Mouse (Mus musculus) small intestine, adult 2 months (tissue): Measurements from ENCODE around the gene Ubox5.

Experiments
- CTCF ChIP-seq: fragments of 200-500 bp; IDR thresholded peaks from 2 replicates; pipeline ENCODE4 v1.5.1; 2012; ENCODE audit warnings: low read depth, mild to moderate bottlenecking, control low read depth, inconsistent platforms, low read length, moderate library complexity, mixed read lengths; ENCODE audit not compliant: insufficient replicate concordance, insufficient read length; ENCODE audit errors: extremely low read depth
- POLR2A ChIP-seq: fragments of 200-500 bp; IDR thresholded peaks from 2 replicates; pipeline ENCODE4 v1.6.1; 2012; ENCODE audit warnings: low read depth, mild to moderate bottlenecking, control low read depth, inconsistent platforms, low read length, moderate library complexity

DNA sequence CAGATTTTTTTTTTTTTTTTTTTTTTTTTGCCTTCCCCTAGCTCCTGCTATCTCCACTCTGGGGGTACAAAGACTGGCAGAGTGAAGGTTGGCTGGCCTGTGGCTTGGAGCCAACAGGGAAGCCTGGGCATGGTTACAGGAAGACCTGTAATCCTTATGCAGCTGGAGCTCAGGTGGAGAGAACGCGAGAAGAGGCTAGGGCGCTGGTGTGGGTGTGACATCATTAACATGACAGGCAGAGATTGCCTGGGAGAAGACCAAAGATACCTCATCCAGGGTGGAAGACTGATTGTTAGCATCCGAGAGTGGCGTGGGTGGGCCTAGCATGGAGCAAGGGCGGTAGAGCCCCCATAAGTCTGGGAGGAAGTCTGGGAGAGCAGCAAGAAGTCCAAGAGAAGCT is 9.4 kb upstream of the Ubox5 start:
- TF ChIP-seq CTCF (no peak), POLR2A (no peak)
